Mouse (Mus musculus): ENCODE measurements around the gene Suclg1.

GRCm38 (mm10) chr6:73221958-73222735 lies 26.0 kb upstream of the Suclg1 start:
- TF ChIP-seq ZMIZ1 (IDR thresholded peaks at IDR 0.05; ENCODE audit: low read depth, low read length) (no peak), SMC3 (IDR thresholded peaks at IDR 0.05; ENCODE audit: low read depth, low read length) (no peak), POLR2A (IDR thresholded peaks at IDR 0.05; ENCODE audit: low read depth, low read length) (no peak), CTCF (conservative IDR thresholded peaks at IDR 0.05 in 1 of 2, IDR thresholded peaks at IDR 0.05 in 1 of 2; ENCODE audit: low read depth in 2 of 2, low read length in 2 of 2) (no peak), KAT2A (IDR thresholded peaks at IDR 0.05; ENCODE audit: insufficient replicate concordance, low read length) (no peak), TCF12 (IDR thresholded peaks at IDR 0.05; ENCODE audit: low read depth, low read length) (no peak), RCOR1 (conservative IDR thresholded peaks at IDR 0.05; ENCODE audit: low read depth, low read length) (no peak), JUN (IDR thresholded peaks at IDR 0.05; ENCODE audit: insufficient read depth, low read depth, low read length) (no peak), EP300 (IDR thresholded peaks at IDR 0.05; ENCODE audit: low read length) (no peak), POLR2AphosphoS2 (IDR thresholded peaks at IDR 0.05; ENCODE audit: low read depth, low read length) (no peak)

Data from CH12.LX (cell line).